Mouse (Mus musculus) ovary, adult 2 months (tissue): ENCODE data around the gene Vmn1r71. TPM values are rescaled to one million over a fixed set of nuclear protein-coding genes. Genes with fewer than 3 reads are reported as not detected.

Experiments used
- polyA plus RNA-seq: library from polyadenylated mRNA; depleted of rRNA; stranded (reverse); fragments of >200 nt; gene quantifications from 2 replicates; pipeline ENCODE4 v1.2.3, GENCODE M21; 2012; rRNA removed

The Vmn1r71 gene
- polyA plus RNA-seq, result not detected in 2 replicates

DNA sequence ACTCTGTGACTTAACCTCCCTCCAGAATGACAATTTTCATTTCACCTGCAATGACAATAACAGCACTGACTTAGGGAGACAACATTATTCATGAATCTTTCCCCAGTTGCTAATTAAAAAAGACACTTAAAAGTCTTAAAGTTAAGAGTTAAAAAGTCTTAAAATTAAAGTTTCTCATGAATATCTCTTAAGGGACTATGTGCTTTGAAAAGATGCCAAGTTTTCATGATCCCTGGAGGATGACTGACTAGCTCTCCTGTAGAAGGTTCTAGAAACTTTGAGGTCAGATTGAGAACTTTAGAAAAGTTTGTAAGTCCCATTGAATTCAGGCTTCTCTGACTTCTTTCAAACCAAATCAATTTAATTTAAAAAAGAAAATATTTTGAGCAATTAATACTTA lies at the start of gene Vmn1r71:
TSS of gene Vmn1r71 (minus strand) at position 101 of the 400 bp plus-strand sequence.

Other genes starting within 250 kb of the Vmn1r71 start
- gene Vmn1r68, start 195.9 kb downstream of the Vmn1r71 start, polyA plus RNA-seq, result not detected in 2 replicates
- gene Vmn1r69, start 140.7 kb downstream of the Vmn1r71 start, polyA plus RNA-seq, result not detected in 2 replicates
- gene Vmn1r70, start 122.8 kb downstream of the Vmn1r71 start, polyA plus RNA-seq, result not detected in 2 replicates
- gene Nlrp4b, start 66.6 kb downstream of the Vmn1r71 start, polyA plus RNA-seq, result 0.47 and 0.68 TPM in 2 replicates
- not detected in 2 replicates for gene Zscan4b, start 150.7 kb upstream of the Vmn1r71 start, polyA plus RNA-seq